ENCODE assay signal across 7 mouse cellular contexts in the genomic region with DNA sequence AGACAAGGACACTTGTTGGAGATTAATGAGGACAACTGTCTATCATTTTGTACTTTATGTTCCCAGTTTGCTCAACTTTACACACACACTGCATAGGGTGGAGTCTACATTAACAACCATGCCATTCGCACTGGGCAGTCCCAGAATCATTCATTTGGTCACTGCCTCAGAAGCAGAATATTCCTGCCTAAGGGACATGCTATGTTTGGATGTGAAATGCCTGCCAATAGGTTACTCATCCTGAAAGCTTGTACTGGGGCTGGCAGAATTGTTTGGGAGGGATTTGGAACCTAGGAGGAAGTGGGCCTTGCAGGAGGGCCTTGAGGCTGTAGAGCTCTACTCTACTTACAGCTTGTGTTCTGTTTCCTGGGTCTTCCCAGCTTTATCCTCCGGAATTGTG.
"Had no signal": no experiment of that assay in that cellular context is flagged by ENCODE, and none has a peak within 500 bp of the region (broad histone marks: within the 10 kb centered on the region; RNA-seq: fewer than 3 reads in every experiment).

No protein-coding gene starts in this region.

- DNase-seq: kidney, postnatal 14 days; lung, adult 2 months; lung, postnatal 4 days; midbrain, embryonic 14.5 days; right cerebral cortex, postnatal 4 days; thymus, adult 2 months; thymus, postnatal 25 days had no signal
